Mouse (Mus musculus) layer of hippocampus, postnatal 25 days (tissue): ENCODE data around the gene Tnfrsf14. TPM values are rescaled to one million over a fixed set of nuclear protein-coding genes. Genes with fewer than 3 reads are reported as not detected.

Experiments
- DNase-seq, 2 experiments: peaks; one replicate each; pipeline ENCODE4 v3.0.0; 2022; ENCODE audit warnings: mixed read lengths in 2 of 2, low spot score in 1 of 2; ENCODE audit errors: extremely low spot score in 1 of 2
- total RNA-seq, 2 experiments: library from RNA; stranded (reverse); gene quantifications; 2 replicates each; pipeline ENCODE4 v1.2.3; 2021

The Tnfrsf14 gene
- total RNA-seq, 2 experiments from 2014 or later = 0.62 to 1.9 TPM

DNA sequence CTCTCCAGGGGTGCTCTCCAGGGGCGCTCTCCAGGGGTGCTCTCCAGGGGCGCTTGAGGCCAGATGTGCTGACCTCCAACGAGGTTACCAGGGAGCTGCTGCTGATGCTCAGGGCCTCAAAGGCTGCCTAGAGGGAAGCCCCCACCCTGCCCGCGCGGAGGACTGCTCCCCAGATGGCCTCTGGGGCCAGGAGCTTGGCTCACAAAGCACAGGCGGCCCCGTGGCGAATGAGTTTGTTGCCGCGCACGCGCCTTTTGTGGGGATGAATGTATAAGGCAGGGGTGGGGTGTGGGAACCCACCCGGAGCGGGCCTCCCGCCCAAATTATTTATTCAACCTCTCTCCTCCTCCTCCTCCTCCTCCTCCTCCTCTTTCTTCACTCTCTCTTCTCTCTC, 21.2 kb upstream of the Tnfrsf14 start:
- DNase-seq = no peak

DNA sequence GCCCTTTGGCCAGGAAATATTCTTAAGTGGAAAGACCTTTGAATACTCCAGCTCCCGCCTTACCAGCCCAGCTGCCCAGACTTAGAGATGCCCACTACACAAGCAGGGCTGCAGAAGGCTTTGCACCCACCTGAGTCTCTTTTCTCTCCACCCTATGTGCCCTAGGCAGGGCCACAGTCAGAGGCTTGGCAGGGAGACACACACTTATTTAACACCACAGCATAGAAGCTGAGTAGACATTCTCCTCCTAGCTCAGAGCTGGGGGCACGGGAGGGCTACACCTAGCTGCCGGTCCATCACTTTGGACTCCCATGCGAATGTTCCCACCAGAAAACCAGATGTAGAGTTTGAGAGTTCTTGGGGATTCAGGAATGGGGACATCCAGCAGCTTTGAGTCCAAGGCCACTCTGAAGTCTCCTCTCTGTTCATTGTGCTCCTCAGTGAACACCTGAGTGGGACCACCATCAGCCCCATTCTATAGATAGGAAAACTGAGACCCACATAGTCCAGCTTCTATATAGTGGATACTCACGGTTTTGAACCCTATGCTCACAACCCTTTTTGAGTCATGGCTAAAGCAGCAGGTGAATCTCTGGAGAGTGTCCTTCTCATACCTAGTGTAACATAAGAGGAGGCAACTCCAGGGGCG, 20.7 kb upstream of the Tnfrsf14 start:
- DNase-seq = no peak

DNA sequence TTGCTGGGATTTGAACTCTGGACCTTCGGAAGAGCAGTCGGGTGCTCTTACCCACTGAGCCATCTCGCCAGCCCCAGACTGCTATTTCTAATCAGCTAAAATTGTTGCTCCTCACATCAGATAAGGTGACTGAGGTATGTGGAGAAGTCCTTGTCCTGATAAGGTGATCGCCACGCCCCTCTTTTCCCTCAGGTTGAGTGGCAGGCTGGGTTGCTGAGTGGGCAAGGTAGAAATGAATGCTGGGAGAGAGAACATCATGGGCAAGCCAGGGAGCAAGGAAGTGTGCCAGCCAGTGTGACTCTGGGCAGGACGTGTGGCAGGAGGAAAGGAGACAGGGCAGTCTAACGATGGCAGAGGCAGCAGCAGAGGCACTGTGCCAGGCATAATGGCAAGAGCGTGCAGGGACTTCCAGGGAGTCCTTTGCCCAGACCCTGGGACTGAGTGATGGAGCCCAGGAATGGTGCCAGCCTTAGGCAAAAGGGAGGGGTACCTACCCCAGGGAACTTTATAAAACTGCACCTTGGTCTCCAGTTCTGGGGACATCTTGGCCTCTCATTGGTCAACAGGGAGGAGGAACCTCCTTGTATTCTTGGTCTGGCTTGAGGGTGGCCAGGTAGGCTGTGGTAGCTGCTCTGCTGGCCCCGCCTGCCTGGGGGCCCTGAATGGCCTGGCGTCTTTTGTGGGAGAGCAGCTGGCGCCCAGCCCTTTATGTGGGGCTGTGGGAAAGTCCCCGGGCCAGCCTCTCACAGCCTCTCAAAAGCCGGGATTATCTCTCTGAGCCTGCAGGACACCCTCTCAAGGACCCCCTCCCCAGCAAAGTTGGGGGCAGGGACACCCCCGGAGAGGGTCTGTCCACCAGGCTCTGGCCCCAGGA, 19.9 kb upstream of the Tnfrsf14 start:
- DNase-seq = peak in 1 of 2 experiments; percentile 44

DNA sequence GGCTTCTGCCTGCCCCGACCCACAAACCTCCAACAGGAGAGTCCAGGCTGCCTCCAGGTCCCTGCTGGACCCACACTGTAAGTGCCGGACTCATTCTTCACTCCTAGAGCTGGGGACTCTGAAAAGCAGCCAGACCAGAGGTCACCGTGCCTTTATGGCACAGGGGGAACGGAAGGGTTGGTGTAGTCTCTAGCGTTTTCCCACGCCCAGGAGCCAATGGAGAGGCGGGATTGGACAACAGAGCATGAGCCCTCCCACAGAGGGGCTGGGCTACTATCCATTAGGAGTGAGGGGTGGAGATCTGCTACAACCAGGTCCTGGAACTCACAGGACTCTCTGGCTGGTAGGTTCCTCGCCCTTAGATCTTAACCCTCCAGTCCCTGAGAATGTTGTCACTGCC, 18.0 kb upstream of the Tnfrsf14 start:
- DNase-seq = no peak

DNA sequence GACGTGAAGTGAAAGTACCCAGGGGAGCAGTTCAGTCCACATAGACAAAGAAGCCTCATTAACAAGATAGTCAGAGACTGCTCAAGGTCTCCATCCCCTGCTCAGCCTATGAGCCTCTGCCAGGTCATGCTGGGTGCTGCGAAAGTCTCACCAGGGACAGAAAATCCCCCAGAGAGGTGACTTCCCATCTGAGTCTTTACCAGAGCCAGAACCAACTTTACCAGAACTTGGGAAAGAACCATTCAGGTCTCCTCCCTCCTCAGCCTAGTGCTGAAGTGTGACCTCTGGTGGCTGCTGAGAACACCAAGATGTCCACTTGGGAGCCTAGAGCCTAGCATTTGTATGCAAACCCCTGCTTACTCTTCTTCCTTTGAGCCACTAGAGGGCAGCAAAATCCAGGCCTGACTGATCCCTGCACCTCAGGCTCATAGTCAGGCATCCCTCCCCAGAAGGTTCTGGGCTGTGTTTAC, 15.8 kb upstream of the Tnfrsf14 start:
- peak in 1 of 2 experiments; percentile 57 for DNase-seq

DNA sequence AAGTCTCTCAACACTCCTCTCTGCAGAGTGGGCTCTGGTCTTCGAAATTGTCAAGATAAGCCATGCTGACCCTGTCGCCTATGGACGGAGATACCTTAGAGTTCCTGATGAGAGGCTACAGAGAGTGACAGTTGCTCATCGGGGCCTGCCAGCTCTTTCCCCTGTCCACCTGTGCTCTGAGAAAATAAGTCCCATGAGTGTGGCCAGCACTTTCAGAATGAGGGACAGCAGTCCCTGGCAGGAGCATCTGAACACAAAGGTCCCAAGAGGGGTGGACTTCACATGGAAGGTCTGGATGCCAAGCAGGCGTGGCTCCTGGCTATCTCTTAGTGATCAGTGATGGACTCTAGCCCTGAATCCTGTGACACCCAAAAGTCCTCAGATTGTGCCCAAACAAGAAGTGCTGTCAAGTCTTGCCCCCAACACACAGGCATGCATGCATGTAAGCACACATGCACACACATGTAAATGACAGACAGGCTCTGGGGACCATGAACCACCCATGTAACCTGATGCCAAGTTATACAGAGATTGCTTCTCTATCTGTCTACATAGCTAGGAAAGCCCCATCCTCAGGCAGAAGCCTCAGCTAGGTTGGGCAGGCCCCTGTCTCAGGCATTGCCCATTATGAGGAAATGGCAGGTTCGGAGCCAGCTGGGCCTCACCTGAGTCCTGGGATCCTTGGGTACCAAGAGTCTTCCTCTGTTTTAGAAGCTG, 15.1 kb upstream of the Tnfrsf14 start:
- DNase-seq = no peak

DNA sequence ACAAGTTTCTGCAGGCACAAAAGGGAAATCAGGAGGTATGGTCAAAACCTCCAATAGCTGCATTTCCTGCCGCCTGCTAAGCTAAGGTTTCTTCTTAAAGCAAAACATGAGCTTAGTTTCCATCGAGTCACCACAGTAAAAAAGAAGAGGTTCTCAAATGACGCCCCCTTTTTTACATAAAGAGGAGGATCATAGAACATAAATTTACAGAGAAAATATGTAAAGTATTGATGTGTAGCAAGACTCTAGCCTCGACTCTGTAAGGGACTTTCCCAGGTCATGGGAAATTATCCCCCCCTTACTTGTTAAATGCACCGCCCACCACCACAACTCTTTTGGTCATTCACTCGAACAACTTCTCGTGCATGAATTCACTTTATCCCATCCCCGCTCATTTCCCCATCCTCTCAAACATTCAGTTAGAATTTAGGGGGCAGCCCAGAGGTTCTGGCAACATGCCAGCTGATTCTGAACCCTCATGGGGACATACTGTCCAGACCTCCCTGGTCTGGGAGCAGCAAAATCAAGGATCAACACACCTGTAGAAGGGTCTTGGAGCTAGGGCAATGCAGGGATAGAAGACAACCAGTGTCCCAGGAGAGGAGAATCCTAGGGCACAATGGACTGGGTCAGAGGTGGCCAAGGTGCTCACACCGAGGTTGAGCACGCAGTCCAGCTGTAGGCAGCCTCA, 14.4 kb upstream of the Tnfrsf14 start:
- DNase-seq = no peak

DNA sequence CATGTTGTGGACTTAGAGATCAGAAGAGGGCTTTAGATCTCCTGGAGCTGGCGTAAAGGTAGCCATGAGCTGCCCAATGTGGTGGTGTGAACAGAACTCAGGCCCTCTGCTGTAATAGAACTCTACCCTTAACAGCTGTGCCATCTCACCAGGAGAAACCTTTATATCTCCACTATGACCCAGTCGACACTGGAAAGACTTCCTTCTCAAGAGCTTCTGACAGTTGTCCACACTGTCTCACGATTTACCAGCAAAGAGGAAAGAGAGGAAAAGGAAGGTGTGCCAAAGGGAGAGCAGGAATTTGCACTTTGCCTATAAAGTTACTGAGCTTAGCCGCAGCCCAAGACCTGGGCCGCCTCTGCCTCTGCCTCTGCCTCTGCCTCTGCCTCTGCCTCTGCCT, 13.5 kb upstream of the Tnfrsf14 start:
- DNase-seq = no peak

DNA sequence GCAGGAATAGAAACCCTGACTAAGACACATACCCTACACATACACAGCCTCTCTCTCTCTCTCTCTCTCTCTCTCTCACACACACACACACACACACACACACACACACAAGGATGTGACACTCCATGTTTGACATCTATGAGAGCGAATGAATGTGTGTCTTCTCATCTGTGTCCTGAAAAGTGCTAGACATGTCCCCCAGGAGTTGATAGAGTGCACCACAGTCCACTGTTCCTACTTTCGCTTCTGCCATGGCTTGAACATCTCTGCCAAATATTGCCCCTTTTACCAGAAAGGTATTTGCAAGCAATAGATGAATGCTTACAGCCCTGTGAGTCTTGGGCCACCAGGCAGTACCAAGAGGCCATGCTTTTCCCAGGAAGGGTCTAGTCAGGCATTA, 11.8 kb upstream of the Tnfrsf14 start:
- DNase-seq = no peak

DNA sequence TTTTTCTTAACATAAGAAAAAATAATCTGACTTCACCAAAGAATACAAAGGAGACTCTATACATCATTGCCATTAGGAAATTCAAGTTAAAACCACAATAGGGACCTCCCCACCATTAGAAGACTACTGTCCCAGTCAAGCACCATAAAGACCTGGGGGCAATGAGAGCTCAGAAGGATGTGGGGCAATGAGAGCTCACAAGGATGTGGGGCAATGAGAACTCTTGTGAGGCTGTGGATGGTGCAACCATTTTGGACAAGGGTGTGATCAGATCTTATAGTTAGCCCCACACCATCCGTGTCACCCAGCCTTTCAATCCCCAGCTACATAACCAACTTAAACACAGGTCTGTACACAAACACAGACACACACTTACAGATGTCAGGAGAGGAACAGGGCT, 9.4 kb upstream of the Tnfrsf14 start:
- no peak for DNase-seq

DNA sequence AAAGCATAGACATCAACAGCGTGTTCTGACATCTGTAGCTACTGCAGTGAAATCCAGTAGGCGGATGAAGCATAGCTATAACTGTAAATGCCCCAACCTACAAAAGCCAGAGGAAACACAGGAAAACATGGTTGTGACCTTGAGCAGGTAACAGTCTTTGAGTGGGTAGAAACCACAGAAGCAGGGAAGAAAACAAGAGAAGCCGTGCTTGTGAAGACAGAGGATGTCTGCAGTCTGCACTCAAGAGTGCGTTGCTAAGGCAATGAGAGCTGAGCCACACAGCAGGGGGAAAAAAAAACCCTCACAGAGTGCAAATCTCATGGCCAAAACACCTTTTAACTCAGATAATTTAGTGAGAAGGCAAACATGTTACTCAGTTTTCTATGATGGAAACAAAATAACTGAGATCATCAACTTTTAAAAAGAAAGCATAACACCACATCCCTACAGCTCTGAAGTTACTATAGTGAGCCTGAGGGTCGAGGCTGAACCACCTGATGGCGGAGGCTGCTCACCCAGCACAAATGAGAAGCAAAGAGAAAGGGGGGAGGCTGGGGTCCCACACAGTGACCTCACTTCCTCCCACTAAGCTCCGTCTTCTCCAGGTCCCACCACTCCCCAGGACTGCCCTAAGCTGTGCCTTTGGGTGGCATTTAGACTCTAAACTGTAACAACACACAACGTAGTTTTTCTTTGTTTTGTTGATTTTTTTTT, 8.3 kb upstream of the Tnfrsf14 start:
- no peak for DNase-seq

DNA sequence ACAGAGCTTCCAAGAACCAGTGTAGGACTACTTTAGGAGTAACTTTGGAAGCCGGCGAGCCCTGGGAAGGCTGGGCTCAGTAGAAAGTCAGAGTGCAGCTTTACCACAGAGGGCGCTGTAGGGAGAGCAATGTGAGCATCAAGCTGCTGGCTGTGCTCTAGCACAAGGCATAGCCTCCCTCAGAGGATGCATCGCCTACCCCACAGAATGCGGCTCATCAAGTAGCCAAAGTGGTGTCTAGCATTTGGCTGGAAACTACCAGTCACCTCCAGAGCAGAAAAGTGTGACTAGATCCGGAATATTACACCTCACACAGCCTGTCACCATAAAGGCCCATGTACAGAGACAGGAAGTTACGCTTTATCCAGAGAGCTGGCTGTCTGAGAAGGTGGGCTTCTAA, 7.4 kb upstream of the Tnfrsf14 start:
- no peak for DNase-seq

DNA sequence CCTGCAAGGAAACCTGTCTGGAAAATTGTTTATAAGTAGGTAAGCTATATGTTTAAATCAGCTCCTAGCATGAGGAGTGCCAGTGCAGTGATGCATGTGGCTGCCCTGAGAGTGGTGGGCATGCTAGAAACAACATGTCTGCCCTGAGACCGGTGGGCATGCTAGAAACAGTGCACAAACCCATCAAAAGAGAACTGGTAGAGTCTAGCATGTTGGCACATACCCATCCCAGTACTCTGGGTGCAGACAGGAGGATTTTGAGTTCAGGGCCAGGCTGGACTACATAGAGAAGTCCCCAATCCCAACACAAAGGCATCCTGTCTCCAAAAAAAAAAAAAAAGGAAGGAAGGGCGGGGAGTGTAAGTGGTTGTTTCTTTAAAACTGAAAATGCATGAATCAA, 6.4 kb upstream of the Tnfrsf14 start:
- DNase-seq = no peak

DNA sequence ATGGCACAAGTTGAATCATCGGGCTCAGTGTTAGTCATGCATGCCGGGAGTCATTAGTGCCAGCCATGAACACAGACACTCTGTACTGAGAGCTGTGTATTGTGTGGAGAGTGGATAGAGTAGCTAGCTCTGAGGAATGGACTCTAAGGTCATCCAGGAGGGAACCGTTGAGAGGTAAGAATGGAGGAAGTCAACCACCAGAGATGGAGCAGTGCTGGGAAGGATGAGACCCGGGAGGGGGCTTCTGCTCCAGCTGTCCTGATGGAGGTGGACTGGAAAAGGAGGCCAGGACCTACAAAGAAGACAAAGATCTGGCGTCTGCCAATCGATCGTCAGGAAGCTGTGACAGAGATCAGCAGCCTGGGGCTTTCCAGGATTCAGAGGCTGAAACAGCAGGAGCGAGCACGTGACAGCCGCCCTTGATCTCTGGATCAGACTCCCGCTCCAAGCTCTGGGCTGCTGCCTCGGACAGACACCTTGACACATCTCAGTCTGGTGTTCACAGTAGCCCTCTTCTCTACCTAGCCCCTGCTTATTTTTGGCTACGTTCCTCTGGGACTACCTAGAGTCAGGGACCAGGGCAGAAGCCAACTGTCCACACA, 5.0 kb upstream of the Tnfrsf14 start:
- DNase-seq = no peak

DNA sequence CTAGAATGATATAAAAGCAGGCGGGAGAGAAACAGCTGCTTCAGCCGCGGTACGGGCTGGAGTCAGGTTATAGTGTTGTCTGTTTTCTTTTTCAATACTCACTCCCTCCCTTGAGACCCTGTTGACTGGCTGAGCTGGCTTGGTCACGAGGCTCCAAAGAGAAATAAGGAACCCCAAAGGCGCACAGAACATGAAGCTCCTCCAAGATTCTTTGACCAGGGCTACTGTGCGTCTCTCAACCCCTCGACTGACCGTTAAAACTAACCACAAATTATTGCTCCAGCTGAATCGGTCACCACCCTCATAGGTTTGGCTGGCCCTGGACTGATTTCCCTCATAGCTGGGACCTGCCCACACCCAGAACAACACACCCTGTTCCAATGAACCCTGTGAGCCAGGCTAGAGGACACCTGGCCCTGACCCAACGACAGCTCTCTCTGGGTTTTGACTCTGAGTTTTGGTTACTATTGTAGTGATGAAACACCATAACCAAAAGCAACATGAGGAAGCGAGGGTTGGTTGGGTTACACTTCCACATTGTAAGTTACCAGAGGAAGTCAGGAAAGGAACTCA, 811 bp upstream of the Tnfrsf14 start:
- DNase-seq = no peak

DNA sequence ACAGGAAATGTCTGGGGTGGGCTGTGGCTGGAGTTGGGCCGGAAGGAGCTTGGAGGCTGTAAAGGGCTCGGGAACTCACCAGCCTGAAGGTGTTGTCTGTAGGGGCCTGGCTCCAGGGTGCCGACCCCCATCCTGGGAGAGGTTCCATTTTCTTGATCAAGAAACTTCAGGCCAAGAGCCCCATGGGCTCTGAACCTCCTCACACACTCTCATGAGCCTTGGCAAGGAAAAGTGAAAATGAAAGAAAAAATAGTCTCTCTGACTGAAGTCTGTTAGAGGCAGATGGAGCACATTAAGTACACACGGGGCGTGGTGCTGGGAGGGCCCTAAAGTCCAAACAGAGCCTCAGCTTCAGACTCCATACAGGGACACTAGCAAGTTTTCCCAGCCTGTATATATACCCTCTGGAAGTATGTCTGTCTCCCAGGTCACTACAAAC, 445 bp downstream of the Tnfrsf14 start:
- DNase-seq = no peak

DNA sequence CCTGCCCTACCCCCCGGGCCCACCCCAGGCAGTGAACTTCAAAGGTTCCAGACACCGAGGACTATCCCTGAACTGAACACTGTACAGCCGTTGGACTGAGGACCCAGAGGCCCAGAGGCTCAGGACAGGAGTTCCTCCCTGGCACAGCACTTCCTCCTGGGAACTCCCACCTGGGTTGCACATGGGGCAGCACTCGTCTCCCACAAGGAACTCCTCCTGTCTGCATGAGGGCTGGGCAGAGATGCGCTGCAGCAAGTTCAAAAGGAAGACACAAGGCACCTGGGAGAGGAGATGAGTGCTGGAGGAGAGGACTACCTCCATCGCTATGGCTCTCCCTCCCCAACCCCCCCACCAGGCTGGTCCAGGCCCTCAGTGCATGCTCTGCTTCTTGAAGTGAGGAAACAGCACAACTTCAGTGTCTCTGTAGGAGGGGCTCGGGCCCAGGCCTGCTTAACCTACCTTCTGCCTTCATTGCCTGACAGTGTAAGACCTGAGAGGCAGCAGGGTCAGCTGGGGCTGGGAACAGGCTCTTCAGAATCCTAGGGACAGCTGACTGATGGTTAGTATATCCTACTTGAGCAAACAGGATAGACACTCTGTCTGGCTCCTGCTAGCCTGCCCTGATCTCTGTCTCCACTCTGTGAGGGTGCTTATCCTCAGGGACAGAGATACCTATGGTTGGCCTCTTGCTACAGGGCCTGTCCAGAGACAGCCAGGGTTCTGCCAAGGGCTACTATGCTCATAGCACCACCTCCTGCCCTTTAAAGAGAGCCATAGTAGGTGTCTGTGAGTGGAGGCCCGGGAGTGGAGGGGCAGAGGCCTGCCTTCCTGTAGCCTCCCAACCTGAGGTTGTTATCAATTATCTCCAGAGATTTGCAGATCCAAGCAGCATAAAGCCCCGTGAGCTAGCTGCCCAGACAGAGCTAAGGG, 1.1 kb downstream of the Tnfrsf14 start:
- no peak for DNase-seq

DNA sequence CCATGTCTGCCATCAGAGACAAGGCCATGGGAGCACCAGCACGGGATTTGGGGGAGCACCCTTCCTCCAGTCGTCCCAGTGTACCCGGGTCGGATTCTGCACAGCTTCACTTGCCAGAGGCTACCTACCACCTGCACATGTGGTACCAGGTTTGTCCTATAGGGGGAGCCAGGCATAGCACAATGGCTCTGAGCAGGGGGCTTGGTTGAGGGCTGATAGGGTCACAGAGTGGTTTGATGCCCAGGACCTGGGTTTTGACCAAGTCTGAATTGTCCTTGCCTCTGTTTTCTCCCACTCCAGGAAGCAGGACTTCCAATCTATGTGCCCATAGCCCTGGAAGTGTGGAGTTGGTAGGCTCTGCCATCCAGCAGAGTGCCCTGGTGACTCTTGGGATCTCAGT, 3.0 kb downstream of the Tnfrsf14 start:
- DNase-seq = no peak
